Mouse (Mus musculus): ENCODE results near the gene Anxa9.
"Not testable (repeated sequence)": the region's sequence is repeated elsewhere in the genome, so short reads cannot be mapped to it uniquely, and the experiment has no call there.

The Anxa9 gene

GRCm38 (mm10) chr3:95307100-95307499 is at the start of gene Anxa9:
Gene Anxa9 (minus strand): TSS chr3:95307176.
- no peak for DNase-seq (ENCODE audit: low read depth, low spot score)

GRCm38 (mm10) chr3:95355911-95356544 is 49.1 kb upstream of the Anxa9 start:
- DNase-seq (ENCODE audit: low read depth, low spot score): not testable (repeated sequence)

GRCm38 (mm10) chr3:95349491-95349890 is 42.5 kb upstream of the Anxa9 start:
- peak; percentile 33 for DNase-seq (ENCODE audit: low read depth, low spot score)

- DNase-seq (ENCODE audit: low read depth, low spot score): not testable (repeated sequence)
Measured at GRCm38 (mm10) chr3:95348343-95348742, 41.4 kb upstream of the Anxa9 start.

DNA sequence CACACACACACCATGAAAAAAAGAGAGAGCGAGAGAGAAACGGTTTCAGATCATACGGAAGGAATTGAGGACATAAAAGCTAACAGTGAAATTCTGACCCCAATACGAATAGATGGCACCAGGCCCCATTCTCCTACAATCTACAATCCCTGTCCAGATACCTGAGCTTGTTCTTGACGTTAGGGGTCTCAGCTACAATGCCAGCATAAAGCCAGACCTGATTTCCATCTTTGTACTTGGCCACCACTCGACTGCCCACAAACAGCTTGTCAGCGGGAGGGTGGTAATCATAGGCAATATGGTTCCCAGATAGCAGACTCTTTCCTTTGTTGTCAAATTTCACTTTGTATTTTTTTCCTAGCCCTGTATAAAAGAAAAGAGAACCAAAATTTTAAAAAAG is 39.5 kb upstream of the Anxa9 start:
- DNase-seq (ENCODE audit: low read depth, low spot score): no peak

- not testable (repeated sequence) for DNase-seq (ENCODE audit: low read depth, low spot score)
Measured at GRCm38 (mm10) chr3:95343356-95344000, 36.5 kb upstream of the Anxa9 start.

DNA sequence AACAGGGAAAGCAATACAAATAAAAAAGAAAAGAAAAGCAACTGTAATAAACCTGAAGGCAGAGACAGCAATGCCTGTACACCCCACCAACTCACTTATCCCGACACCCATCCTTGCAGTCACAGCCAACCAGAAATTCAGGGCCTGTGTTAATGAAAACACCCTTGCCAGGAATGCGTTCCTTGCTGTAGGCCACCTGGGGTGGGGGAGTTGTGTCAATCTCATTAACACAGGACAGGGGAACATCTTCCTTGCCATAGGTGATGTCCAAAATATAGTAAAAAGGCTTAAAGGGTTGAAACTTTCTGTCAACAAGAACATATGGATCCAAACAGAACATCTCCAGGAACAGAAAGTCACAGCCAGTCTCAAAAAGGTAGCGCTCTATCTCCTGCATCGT is 31.3 kb upstream of the Anxa9 start:
- DNase-seq (ENCODE audit: low read depth, low spot score): no peak

DNA sequence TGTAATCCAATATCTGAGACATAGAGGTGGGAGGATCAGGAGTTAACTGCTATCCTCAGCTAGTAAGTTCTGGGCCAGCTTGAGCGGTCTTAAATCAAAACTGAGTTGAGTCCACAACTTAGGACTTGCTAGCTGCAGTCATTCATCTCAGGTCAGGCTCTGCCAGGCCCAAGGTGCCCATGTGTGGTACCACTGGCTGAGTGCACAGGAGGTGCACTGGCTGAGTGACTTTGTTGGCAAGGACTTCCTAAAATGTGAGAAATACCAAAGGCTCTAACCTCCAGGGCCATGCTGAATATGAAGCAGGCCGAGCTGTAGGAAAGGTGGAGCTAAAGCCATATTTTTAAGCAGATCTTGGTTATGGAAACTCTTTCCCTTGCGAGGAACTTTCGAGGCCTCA is 30.4 kb upstream of the Anxa9 start:
- DNase-seq (ENCODE audit: low read depth, low spot score): no peak

DNA sequence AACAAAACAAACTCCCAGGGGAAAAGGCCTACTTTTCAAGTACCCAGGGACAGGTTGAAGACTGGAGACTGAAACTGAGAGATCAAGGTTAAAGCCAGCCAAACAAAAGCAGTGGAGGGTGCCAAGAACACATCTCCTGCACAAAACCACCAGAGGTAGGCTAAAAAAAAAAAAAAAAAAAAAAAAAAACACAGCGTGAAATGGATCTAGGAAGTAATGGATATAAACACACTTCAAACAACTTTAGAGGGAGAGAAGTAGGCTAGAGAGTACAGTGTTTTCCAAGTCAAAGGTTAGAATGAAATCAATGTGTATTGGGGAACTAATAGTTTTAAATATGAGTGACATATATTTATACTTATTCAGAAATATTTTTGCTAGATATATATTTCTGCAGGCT is 24.6 kb upstream of the Anxa9 start:
- DNase-seq (ENCODE audit: low read depth, low spot score): no peak

GRCm38 (mm10) chr3:95328803-95329404 is 21.9 kb upstream of the Anxa9 start:
- DNase-seq (ENCODE audit: low read depth, low spot score): no peak

- no peak for DNase-seq (ENCODE audit: low read depth, low spot score)
Measured at GRCm38 (mm10) chr3:95324454-95325144, 17.6 kb upstream of the Anxa9 start.

GRCm38 (mm10) chr3:95323429-95323828 is 16.5 kb upstream of the Anxa9 start:
- no peak for DNase-seq (ENCODE audit: low read depth, low spot score)

GRCm38 (mm10) chr3:95319701-95320625 is 13.0 kb upstream of the Anxa9 start:
- DNase-seq (ENCODE audit: low read depth, low spot score): no peak

DNA sequence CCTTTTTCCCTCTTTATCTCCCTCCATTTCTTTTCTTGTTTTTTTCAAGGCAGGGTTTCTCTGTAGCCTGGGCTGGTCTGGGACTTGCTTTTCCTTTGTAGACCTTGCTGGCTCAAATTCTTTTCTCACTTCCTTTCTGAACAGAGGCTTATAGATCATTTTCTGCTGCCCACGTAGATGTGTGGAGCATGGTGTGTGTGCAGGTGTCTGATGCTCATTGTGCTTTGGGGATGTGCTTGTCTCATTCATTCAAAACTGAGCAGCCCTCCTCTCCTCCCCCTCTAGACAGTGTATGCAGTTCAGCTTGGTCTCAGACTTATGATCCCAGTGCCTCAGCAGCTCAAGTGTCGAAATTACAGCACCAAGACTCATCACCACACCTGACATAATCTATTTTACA is 12.1 kb upstream of the Anxa9 start:
- no peak for DNase-seq (ENCODE audit: low read depth, low spot score)

DNA sequence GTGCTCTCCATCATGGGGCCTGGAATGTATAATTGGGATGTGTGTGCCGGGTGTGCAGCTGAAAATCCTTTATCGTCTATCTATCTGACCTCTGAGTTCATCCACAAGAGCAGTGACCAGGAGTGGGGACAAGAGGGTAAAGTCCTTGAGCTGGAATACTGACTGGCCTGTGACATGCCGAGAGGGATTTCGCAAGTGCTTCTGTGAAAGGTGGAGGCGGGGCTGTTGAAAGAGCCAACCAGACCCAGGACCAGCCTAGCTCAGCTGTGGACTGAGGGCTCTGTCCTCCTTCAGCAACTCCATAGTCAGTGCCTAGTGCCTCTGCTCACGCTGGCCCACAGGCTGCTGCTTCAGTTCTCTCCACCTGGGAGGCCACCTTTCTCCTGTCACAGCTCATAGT is 11.6 kb upstream of the Anxa9 start:
- DNase-seq (ENCODE audit: low read depth, low spot score): no peak

DNA sequence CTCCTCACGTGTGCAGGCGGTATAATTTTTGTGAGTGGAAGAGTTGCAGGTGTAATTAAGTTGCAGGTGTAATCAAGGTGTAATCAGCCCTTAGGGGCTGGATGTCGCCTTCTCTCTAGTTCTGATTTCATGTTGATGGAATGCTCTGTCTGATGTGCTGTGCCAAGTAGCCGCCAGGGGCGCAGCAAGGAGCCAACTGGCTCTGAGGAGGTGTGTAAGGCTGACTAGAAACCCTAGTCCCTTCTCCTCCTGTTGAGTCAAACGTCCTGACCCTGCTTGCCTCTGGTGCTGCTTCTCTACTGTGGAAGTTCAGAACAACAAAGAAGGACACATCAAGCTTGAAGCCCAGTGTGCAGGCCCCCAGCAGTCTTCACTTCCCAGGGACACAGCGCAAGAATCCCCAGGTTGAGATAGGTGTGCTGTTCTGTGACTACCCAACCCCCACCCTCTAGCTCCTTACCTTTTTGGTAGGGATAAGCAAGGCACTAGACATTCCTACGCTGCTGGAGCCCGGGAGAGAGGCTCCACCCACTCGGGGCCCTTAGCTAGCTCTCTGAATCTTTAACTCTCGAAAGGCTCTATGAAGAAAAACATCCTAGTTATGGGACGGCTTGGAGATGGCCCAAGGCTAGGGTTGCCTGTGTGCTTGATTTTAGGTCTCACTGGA is 10.6 kb upstream of the Anxa9 start:
- DNase-seq (ENCODE audit: low read depth, low spot score): peak; percentile 16

DNA sequence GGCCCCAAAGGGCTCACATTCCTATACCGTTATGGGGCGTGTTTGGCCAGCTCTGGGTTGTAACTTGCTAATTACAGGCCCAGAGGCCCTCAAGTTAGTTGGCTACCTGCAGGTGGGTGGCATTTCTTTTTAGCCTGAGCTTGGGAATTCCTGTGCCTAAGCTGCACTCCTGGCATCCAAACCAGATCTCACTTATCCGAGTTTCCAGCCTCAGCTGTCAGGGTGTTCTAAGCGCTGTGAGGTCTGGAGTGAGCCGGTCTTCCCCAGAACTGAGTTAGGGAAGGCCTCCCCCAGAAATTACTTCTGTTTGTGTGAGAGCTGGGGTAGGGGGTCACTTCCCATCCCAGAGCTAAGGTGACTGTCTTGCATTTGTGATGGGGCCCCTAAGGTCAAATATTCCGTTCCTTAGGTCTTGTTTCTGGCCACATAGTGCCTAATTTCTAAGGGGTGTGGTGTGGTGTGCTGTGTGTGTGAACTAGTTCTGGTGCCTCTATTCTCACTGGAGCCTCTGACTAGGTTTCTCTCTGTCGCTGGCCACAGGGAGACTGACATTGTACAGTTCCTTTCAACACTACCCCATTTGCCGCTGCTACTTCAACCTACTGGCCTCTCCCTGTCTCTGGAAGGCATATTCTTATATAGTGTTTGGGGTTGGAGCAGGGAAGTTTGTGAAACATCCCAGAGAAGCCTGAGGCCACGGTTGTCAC is 9.0 kb upstream of the Anxa9 start:
- no peak for DNase-seq (ENCODE audit: low read depth, low spot score)

DNA sequence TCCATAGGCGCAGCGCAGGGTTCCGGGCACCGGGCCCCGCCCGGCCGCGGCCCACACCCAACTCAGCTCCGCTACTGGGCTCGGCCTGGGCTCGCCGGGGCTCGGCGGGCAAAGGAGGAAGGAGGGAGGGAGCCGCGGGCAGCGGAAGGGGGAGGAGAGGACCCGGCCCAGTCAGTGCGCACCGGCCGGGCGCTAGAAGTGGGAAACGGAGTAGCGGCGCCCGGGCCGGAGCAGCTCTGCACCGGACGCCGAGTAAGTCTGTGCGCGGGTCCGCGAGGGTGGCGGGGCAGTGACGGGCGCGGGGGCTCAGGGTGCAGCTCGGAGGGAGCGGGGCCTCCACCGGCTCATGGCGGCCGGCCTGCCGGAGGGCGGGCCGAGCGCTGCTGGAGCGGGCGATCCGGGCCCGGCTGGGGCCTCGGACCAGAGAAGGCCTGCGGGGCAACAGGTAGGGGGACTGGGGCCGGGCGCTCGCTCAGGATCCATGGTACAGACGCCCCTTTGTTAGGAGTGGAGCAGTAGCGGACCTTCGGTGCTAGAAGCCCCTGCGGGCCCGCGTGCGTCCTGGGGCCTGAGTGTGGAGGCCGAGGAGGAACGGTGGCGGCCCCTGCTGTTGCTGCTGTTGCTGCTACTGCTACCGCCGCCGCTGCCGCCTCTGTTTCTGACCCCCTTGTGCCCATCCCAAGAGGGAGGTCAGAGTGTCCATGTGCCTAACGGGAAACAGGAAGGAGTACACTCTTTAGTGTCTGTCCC is 8.3 kb upstream of the Anxa9 start:
- DNase-seq (ENCODE audit: low read depth, low spot score): peak; percentile 70

- peak; percentile 9 for DNase-seq (ENCODE audit: low read depth, low spot score)
Measured at GRCm38 (mm10) chr3:95314486-95315093, 7.6 kb upstream of the Anxa9 start, which contains the start of gene Cers2. Gene Cers2 (plus strand): TSS chr3:95314791.

Data from retina, postnatal 7 days (tissue).